Mouse (Mus musculus) left cerebral cortex, adult 9 months (tissue): Measurements from ENCODE around the gene Oosp1.

Experiments used
- DNase-seq, 2 experiments: peaks; one replicate each; pipeline ENCODE4 v3.0.0; 2022; ENCODE audit warnings: low spot score in 2 of 2

Gene Oosp1

GRCm38 (mm10) chr19:11623551-11623950, 67.4 kb downstream of the Oosp1 start, which contains the start of gene Ms4a2:
Ms4a2 (minus strand) TSS chr19:11623719.
- no peak for DNase-seq

GRCm38 (mm10) chr19:11617983-11618382, 73.0 kb downstream of the Oosp1 start:
- DNase-seq = no peak
